Mouse (Mus musculus) liver, postnatal 0 days (tissue): ENCODE measurements around the gene Fbxo41. TPM values are rescaled to one million over a fixed set of nuclear protein-coding genes. Genes with fewer than 3 reads are reported as not detected.

Experiments
- ATAC-seq: fragments of 200-750 bp; cut with Nextera tagmentation; 2 replicates; pipeline ENCODE4 v1.8.0; 2017; ENCODE audit warnings: mild to moderate bottlenecking, moderate library complexity
- DNase-seq: peaks from one replicate; pipeline ENCODE4 v3.0.0-alpha.2; 2016
- H3K27ac ChIP-seq: fragments of 300-500 bp; sonication (generic); 2 replicates; pipeline ENCODE4 v1.5.1; 2014; ENCODE audit warnings: antibody characterized with exemption, moderate library complexity, mild to moderate bottlenecking, low read depth
- H3K27me3 ChIP-seq: fragments of 300-500 bp; sonication (generic); 2 replicates; pipeline ENCODE4 v1.6.1; 2014; ENCODE audit warnings: low read length, control low read depth, mixed read lengths; ENCODE audit not compliant: insufficient read depth
- H3K36me3 ChIP-seq: fragments of 300-500 bp; sonication (generic); replicated peaks from 2 replicates; pipeline ENCODE4 v1.6.1; 2014; ENCODE audit warnings: mild to moderate bottlenecking, control low read depth, low read length, moderate library complexity, mixed read lengths; ENCODE audit not compliant: insufficient read depth
- H3K4me1 ChIP-seq: fragments of 300-500 bp; sonication (generic); 2 replicates; pipeline ENCODE4 v1.6.1; 2014; ENCODE audit warnings: antibody characterized with exemption, mild to moderate bottlenecking, control low read depth; ENCODE audit not compliant: insufficient read depth
- H3K4me2 ChIP-seq: fragments of 300-500 bp; sonication (generic); 2 replicates; pipeline ENCODE4 v1.6.1; 2014; ENCODE audit warnings: low read depth, mild to moderate bottlenecking, low read length, moderate library complexity, mixed read lengths
- H3K4me3 ChIP-seq: fragments of 300-500 bp; sonication (generic); 2 replicates; pipeline ENCODE4 v1.5.1; 2014; ENCODE audit warnings: low read depth, low read length
- H3K9ac ChIP-seq: fragments of 300-500 bp; sonication (generic); replicated peaks from 2 replicates; pipeline ENCODE4 v1.6.1; 2014; ENCODE audit warnings: mild to moderate bottlenecking, moderate library complexity
- H3K9me3 ChIP-seq: fragments of 300-500 bp; sonication (generic); 2 replicates; pipeline ENCODE4 v1.6.1; 2016; ENCODE audit warnings: mild to moderate bottlenecking, control low read depth, low read length, mixed read lengths
- CTCF ChIP-seq: sonication (generic); IDR thresholded peaks from 2 replicates; pipeline ENCODE4 v1.5.1; 2016; ENCODE audit warnings: antibody characterized with exemption, low read depth
- EP300 ChIP-seq: IDR thresholded peaks from 2 replicates; pipeline ENCODE4 v1.6.1; 2016; ENCODE audit warnings: antibody characterized with exemption, low read depth, mild to moderate bottlenecking
- WGBS: fragments of 180-500 bp; shearing (Covaris S2); extraction: QIAGEN DNeasy Blood & Tissue Kit; methylation state at CpG from one replicate; pipeline ENCODE4 v1.1.7; 2014; ENCODE audit not compliant: insufficient replicate concordance; 5-methylcytosine and 5-hydroxymethylcytosine counted together
- polyA plus RNA-seq: library from polyadenylated mRNA; unstranded; fragments of >200 nt; fragmentation: Nextera tagmentation; extraction: Ambion mirVana; gene quantifications from 2 replicates; pipeline ENCODE4 v1.2.1, GENCODE M21; 2015

The Fbxo41 gene
- polyA plus RNA-seq: not detected in 2 replicates

DNA sequence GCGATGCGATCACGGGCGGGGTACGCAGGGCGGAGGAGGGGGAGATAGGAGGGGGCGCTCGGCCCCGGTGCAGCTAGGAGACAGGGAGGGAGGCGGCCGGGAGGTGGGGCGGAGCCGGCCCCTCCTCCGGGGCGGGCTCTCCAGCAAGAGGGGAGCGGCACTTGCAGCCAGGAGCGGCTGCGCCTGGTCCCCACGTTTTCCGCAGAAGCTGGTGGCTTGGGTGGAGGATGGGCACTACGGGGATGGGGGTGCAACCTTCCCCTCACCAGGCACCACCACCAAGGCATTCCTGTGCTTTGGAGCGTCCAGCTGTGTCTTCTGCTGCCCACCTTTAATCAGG lies at the start of gene Fbxo41:
Fbxo41 (minus strand) TSS at position 84 of the 340 bp plus-strand sequence.
- no peak for TF ChIP-seq EP300
- TF ChIP-seq CTCF: no peak
- Histone ChIP-seq H3K4me2 (peak within 1 kb of the TSS; percentile 80), H3K27me3 (peaks cover 26% of the 10 kb centered on the region), H3K9ac (no peak within 1 kb of the TSS), H3K4me3 (peak within 1 kb of the TSS; percentile 52), H3K36me3 (no peaks in the 10 kb centered on the region), H3K9me3 (no peaks in the 10 kb centered on the region), H3K27ac (no peak within 1 kb of the TSS), H3K4me1 (peaks cover 7% of the 10 kb centered on the region)
- WGBS: 2% methylated on average over 10 of the region's 22 CpGs
- ATAC-seq (no peak), DNase-seq (peak; percentile 26)

DNA sequence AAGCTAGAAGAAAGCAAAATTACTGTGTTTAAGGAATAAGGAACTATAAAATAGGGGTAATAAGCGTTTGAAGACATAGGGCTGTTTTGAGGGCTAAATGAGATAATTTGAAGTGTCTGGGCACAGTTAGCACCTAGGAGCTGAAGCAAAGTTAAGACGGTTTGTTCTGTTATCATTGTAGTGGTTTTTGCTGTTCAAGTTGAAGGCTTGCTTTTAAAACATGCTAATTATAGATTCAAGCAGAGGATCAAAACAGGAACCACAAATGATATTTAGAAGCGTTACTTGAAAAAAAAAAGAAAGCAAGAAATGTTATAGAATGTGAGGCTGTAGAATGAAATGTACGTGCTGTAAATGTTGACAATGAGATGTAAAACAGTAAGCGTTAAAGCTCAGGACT lies 44.8 kb upstream of the Fbxo41 start:
- H3K9ac ChIP-seq: no peak overlapping the region
- TF ChIP-seq CTCF (no peak), EP300 (no peak)
- no peaks in the 10 kb centered on the region for H3K27me3 ChIP-seq
- H3K9me3 ChIP-seq: no peaks in the 10 kb centered on the region
- H3K36me3 ChIP-seq: no peaks in the 10 kb centered on the region
- no peaks in the 10 kb centered on the region for H3K4me1 ChIP-seq
- 68% methylated on average over 5 of the region's 5 CpGs for WGBS
- no peak overlapping the region for H3K4me3 ChIP-seq
- DNase-seq (no peak), ATAC-seq (no peak)
- H3K27ac ChIP-seq: no peak overlapping the region
- H3K4me2 ChIP-seq: no peak overlapping the region

DNA sequence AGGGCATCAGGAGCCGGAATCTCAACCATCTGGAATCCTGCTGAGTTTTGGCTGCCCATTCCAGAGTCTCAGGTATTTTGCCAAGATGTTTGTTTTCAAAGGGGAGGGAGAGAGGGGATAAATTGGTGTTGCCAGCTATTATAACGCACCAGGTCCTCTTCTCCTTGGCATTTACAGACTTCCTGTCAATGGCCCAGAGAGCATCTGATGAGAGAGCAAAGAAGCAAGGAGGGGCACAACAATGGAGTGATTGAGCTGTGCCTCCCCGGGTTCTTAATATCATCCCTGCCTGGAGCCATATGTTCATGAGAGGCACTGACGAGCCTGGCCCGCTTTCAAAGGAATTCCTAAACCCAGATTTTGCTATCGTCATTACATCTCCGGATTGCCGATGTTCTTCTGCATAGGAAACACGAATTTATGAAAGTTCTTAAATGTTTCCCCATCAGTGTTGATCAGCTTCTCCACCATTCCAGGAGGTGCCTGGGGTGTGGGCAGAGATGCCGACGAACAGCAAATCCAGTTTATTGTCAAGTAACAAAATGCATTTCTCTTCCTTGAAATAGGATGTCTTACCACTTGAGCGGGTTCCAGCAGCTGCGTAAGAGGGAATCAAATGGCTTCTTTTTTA lies 41.6 kb upstream of the Fbxo41 start:
- Histone ChIP-seq H3K4me2 (no peak overlapping the region), H3K9me3 (no peaks in the 10 kb centered on the region), H3K4me3 (no peak overlapping the region), H3K36me3 (no peaks in the 10 kb centered on the region), H3K9ac (no peak overlapping the region), H3K4me1 (no peaks in the 10 kb centered on the region), H3K27me3 (no peaks in the 10 kb centered on the region), H3K27ac (no peak overlapping the region)
- no peak for DNase-seq
- WGBS: 77% methylated on average over 13 of the region's 13 CpGs
- TF ChIP-seq CTCF: no peak
- no peak for TF ChIP-seq EP300
- ATAC-seq: no peak

- Histone ChIP-seq H3K9ac (no peak overlapping the region), H3K36me3 (no peaks in the 10 kb centered on the region), H3K4me2 (no peak overlapping the region), H3K27me3 (no peaks in the 10 kb centered on the region), H3K4me3 (no peak overlapping the region), H3K4me1 (no peaks in the 10 kb centered on the region), H3K9me3 (no peaks in the 10 kb centered on the region), H3K27ac (no peak overlapping the region)
- no peak for TF ChIP-seq EP300
- TF ChIP-seq CTCF: no peak
- whole genome bisulfite sequencing: 67% methylated on average over 10 of the region's 10 CpGs
- DNase-seq: no peak
- ATAC-seq: no peak
These were observed 40.8 kb upstream of the Fbxo41 start for GRCm38 (mm10) chr6:85543351-85544175.

DNA sequence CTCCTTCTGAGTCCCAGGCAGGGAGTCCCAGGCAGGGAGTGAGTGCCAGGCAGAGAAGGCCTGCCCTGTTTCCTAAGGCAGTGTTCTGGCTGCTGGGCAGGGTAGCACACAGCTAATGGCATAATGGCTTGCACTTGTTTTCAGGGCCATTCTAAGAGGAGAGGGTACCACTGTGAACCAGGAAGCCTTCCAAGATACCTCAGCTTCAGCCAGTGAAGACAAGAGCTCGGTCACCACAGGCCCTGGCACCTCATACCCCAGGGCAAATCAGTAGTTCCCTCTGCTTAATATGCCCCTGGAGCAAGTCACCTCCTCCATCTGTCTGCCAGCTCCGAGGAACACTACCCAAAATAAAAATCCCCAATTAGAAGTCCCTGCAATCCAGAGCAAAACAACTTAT lies 20.0 kb upstream of the Fbxo41 start:
- Histone ChIP-seq H3K4me2 (no peak overlapping the region), H3K4me3 (no peak overlapping the region), H3K27me3 (0 out of 2 replicates have a peak, but pooled peaks cover 7% of the 10 kb centered on the region), H3K36me3 (no peaks in the 10 kb centered on the region), H3K4me1 (no peaks in the 10 kb centered on the region), H3K27ac (no peak overlapping the region), H3K9me3 (no peaks in the 10 kb centered on the region), H3K9ac (no peak overlapping the region)
- TF ChIP-seq CTCF: no peak
- WGBS: 62% methylated on average over 2 of the region's 2 CpGs
- ATAC-seq (no peak), DNase-seq (no peak)

- DNase-seq (no peak), ATAC-seq (no peak)
- Histone ChIP-seq H3K27me3 (0 out of 2 replicates have a peak, but pooled peaks cover 9% of the 10 kb centered on the region), H3K9me3 (no peaks in the 10 kb centered on the region), H3K36me3 (no peaks in the 10 kb centered on the region), H3K9ac (no peak overlapping the region), H3K4me2 (no peak overlapping the region), H3K27ac (no peak overlapping the region), H3K4me1 (no peaks in the 10 kb centered on the region), H3K4me3 (no peak overlapping the region)
- WGBS: 71% methylated on average over 5 of the region's 5 CpGs
- no peak for TF ChIP-seq EP300
- no peak for TF ChIP-seq CTCF
These were observed 19.2 kb upstream of the Fbxo41 start for GRCm38 (mm10) chr6:85522026-85522425.
